Mouse (Mus musculus) spleen, adult 2 months (tissue): Measurements from ENCODE around the gene Hist1h2ac.

ENCODE experiments used
- CTCF ChIP-seq: fragments of 200-500 bp; IDR thresholded peaks from 2 replicates; pipeline ENCODE4 v1.5.1; 2011; ENCODE audit warnings: mild to moderate bottlenecking, inconsistent platforms; ENCODE audit not compliant: insufficient read depth, insufficient read length, insufficient replicate concordance; ENCODE audit errors: extremely low read depth
- POLR2A ChIP-seq: fragments of 200-500 bp; IDR thresholded peaks from 2 replicates; pipeline ENCODE4 v1.6.1; 2011; ENCODE audit warnings: low read depth, low read length, inconsistent platforms

DNA sequence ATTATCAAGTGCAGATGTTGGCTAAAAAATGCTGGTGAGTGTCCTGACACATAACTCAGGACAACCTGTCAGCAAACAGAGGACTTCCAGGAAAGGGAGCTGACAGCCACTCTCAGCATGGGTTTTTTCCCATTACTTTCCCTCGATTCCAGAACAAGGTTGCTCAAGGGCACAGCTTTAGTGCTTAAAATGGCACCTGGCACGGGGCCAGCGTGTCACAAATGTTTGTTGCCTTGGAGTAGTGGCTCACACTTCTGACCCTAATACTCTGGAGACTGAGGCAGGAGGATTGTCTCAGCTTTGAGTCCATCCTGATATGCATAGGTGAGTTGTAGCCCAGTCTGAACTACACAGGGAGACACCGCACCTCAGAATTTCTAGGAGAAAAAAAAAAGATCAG lies 24.9 kb upstream of the Hist1h2ac start:
- TF ChIP-seq CTCF (no peak), POLR2A (no peak)
